Mouse (Mus musculus) heart, embryonic 13.5 days (tissue): ENCODE measurements around the gene Csnk1e. TPM values are rescaled to one million over a fixed set of nuclear protein-coding genes. Genes with fewer than 3 reads are reported as not detected.
"Not testable (repeated sequence)": the region's sequence is repeated elsewhere in the genome, so short reads cannot be mapped to it uniquely, and the experiment has no call there.

Experiments
- ATAC-seq: fragments of 200-750 bp; cut with Nextera tagmentation; 2 replicates; pipeline ENCODE4 v1.8.0; 2017; ENCODE audit warnings: moderate TSS enrichment; ENCODE audit not compliant: insufficient number of reproducible peaks, low FRiP score, low TSS enrichment; ENCODE audit errors: extremely low read depth
- H3K27ac ChIP-seq: fragments of 300-500 bp; sonication (generic); replicated peaks from 2 replicates; pipeline ENCODE4 v1.5.1; 2015; ENCODE audit warnings: moderate library complexity, mild to moderate bottlenecking, inconsistent platforms
- H3K27me3 ChIP-seq: fragments of 300-500 bp; sonication (generic); replicated peaks from 2 replicates; pipeline ENCODE4 v1.6.1; 2015; ENCODE audit warnings: mild to moderate bottlenecking, inconsistent platforms
- H3K36me3 ChIP-seq: fragments of 300-500 bp; sonication (generic); 2 replicates; pipeline ENCODE4 v1.6.1; 2015; ENCODE audit warnings: mild to moderate bottlenecking, inconsistent platforms
- H3K4me1 ChIP-seq: fragments of 300-500 bp; sonication (generic); 2 replicates; pipeline ENCODE4 v1.6.1; 2015; ENCODE audit warnings: inconsistent platforms
- H3K4me2 ChIP-seq: fragments of 300-500 bp; sonication (generic); 2 replicates; pipeline ENCODE4 v1.6.1; 2015; ENCODE audit warnings: inconsistent platforms, mild to moderate bottlenecking, moderate library complexity
- H3K4me3 ChIP-seq: fragments of 300-500 bp; sonication (generic); 2 replicates; pipeline ENCODE4 v1.5.1; 2015; ENCODE audit warnings: moderate library complexity, mild to moderate bottlenecking, inconsistent platforms
- H3K9ac ChIP-seq: fragments of 300-500 bp; sonication (generic); 2 replicates; pipeline ENCODE4 v1.6.1; 2015; ENCODE audit warnings: inconsistent platforms, mild to moderate bottlenecking, moderate library complexity
- H3K9me3 ChIP-seq: fragments of 300-500 bp; sonication (generic); 2 replicates; pipeline ENCODE4 v1.6.1; 2016; ENCODE audit warnings: inconsistent platforms
- WGBS: fragments of 180-500 bp; shearing (Covaris S2); methylation state at CpG from one replicate; pipeline ENCODE4 v1.1.7; 2015; ENCODE audit warnings: mixed read lengths; 5-methylcytosine and 5-hydroxymethylcytosine counted together
- polyA plus RNA-seq: library from polyadenylated mRNA; unstranded; fragments of >200 nt; fragmentation: Nextera tagmentation; extraction: Ambion mirVana; gene quantifications from 2 replicates; pipeline ENCODE4 v1.2.1, GENCODE M21; 2015

The Csnk1e gene
- polyA plus RNA-seq, 1 experiment from 2014 or later, result 64.8 TPM

DNA sequence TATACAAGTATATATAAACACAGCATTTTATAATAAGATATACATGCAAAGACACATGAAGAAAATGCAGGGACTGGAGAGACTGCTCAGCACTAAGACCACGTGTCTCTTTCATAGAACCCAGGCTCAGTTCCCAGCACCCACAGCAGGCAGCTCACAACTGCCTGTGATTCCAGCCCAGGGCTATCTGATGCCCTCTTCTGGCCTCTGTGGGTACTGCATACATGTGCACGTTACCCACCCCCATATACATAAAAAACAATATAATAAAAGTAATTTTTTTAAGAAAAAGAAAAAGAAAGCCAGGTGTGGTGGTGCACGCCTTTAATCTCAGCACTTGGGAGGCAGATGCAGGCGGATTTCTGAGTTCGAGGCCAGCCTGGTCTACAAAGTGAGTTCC is 17.7 kb upstream of the Csnk1e start:
- ATAC-seq, result no peak
- Histone ChIP-seq H3K36me3 (no peaks in the 10 kb centered on the region), H3K4me2 (no peak overlapping the region)

DNA sequence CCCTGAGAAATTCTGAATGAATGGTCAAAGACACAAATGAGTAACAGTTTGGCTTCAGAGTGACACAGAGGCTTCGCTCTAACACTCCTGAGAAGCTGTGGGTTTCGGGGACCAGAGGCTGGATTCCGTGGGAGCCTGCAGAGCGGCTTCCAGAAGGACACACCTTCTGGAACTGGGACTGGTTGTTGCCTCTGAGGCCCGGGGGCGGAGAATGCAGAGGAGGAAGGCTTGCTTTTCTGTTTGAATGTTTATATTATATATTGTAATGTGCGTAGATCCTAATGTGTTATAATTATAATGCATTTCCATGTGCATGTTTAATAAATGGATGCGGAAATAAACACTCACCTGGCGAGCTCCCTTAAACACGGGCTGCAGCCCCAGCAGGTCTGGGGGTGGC is 15.7 kb upstream of the Csnk1e start:
- H3K4me3 ChIP-seq, result no peak overlapping the region
- WGBS, result 44% methylated on average over 10 of the region's 10 CpGs
- no peak overlapping the region for H3K9ac ChIP-seq
- H3K9me3 ChIP-seq, result peaks cover 3% of the 10 kb centered on the region; the same call in 1 of the 2 replicates
- H3K27ac ChIP-seq, result no peak overlapping the region
- ATAC-seq, result no peak
- peaks cover 10% of the 10 kb centered on the region for H3K27me3 ChIP-seq
- H3K4me2 ChIP-seq, result peak overlapping the region; percentile 56
- H3K36me3 ChIP-seq, result no peaks in the 10 kb centered on the region
- peaks cover 10% of the 10 kb centered on the region; the same call in 1 of the 2 replicates for H3K4me1 ChIP-seq

More for the DNA sequence above, 17.7 kb upstream of the Csnk1e start:
- Histone ChIP-seq H3K4me3 (no peak overlapping the region), H3K4me1 (peaks cover 18% of the 10 kb centered on the region), H3K9me3 (peaks cover 3% of the 10 kb centered on the region; the same call in 1 of the 2 replicates), H3K27ac (no peak overlapping the region), H3K27me3 (peaks cover 2% of the 10 kb centered on the region; the same call in 1 of the 2 replicates), H3K9ac (no peak overlapping the region)
- WGBS, result 65% methylated on average over 5 of the region's 5 CpGs

DNA sequence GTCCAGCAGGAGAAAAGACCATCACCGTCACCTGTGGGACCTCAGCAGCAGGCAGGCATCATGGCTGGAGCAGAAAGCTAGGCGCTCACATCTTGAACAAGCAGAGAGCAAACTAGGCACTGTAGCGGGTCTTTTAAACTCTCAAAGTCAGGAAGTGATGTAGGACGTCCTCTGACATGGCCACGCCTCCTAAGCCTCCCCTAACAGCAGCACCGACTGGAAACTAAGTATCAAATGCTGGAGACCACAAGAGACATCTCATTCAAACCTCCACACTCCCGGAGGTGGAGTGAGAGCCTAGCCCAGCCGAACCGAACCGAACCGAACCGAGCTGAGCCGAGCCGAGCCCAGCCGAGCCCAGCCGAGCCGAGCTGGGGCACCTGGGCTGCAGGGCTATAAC is 15.2 kb upstream of the Csnk1e start:
- H3K4me1 ChIP-seq, result peaks cover 10% of the 10 kb centered on the region; the same call in 1 of the 2 replicates
- peak overlapping the region; percentile 33; the same call in 1 of the 2 replicates for H3K9ac ChIP-seq
- H3K27me3 ChIP-seq, result peaks cover 10% of the 10 kb centered on the region
- ATAC-seq, result no peak
- H3K36me3 ChIP-seq, result no peaks in the 10 kb centered on the region
- WGBS, result 17% methylated on average over 17 of the region's 17 CpGs
- H3K4me2 ChIP-seq, result peak overlapping the region; percentile 56
- peak overlapping the region; percentile 40 for H3K4me3 ChIP-seq
- H3K9me3 ChIP-seq, result peaks cover 3% of the 10 kb centered on the region; the same call in 1 of the 2 replicates
- no peak overlapping the region for H3K27ac ChIP-seq

DNA sequence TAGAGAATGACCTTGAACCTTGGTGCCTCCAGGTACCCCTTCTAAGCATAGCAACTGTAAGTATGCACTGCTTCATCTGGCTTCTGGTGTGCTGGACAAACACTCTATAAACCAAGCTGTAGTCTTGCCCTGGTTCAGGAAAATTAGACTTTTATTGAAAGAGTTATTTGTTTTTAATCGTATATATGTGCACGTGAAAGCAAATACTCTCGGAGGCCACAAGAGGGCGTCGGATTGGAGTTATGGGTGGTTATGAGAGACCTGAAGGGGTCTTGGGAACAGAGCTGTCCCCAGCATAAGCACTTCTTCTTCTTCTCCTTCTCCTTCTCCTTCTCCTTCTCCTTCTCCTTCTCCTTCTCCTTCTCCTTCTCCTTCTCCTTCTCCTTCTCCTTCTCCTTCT is 14.2 kb upstream of the Csnk1e start:
- Histone ChIP-seq H3K4me2 (no peak overlapping the region), H3K4me1 (peaks cover 10% of the 10 kb centered on the region), H3K27me3 (peaks cover 10% of the 10 kb centered on the region), H3K27ac (no peak overlapping the region), H3K4me3 (no peak overlapping the region), H3K36me3 (no peaks in the 10 kb centered on the region), H3K9me3 (peaks cover 3% of the 10 kb centered on the region; the same call in 1 of the 2 replicates), H3K9ac (no peak overlapping the region)
- 62% methylated on average over 5 of the region's 5 CpGs for WGBS
- no peak for ATAC-seq

DNA sequence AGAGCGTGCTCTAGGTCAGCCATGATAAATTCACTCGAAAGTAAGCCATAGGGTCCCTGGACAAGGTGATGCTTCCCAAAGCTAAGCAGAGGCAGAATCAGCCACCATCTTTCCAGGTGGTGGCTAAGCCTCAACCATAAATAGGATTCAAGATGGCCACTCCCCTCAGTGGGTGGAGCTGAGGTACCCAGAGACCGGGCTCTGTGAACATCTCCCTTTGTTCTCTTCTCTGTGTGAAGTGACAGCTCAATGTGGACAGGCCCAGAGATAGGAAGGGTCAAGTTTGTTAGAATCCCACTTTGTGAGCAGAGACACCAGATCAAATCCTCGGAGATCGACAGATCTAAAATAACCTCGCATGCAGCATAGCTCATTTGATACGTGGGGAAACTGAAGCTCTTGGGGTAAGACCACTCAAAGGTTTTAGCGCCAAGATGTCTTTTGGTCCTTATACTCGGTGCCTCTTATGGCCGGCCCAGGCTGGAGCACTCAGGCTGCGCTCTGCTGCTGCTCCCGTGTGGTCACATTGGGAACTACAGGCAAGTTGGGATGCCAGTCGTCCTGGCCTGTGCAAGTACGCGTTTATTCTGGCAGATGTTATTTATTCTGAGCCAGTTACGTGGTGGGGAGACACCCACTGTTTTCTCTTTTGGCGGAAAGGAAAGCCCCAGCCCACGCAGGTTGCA is 11.4 kb upstream of the Csnk1e start:
- Histone ChIP-seq H3K27ac (no peak overlapping the region), H3K4me3 (no peak overlapping the region), H3K36me3 (no peaks in the 10 kb centered on the region), H3K9ac (peak overlapping the region; percentile 28; the same call in 1 of the 2 replicates), H3K4me1 (peaks cover 10% of the 10 kb centered on the region), H3K9me3 (0 out of 2 replicates have a peak, but pooled peaks cover 4% of the 10 kb centered on the region), H3K27me3 (peaks cover 33% of the 10 kb centered on the region), H3K4me2 (peak overlapping the region; percentile 36; the same call in 1 of the 2 replicates)
- no peak for ATAC-seq
- WGBS, result 5% methylated on average over 18 of the region's 18 CpGs

DNA sequence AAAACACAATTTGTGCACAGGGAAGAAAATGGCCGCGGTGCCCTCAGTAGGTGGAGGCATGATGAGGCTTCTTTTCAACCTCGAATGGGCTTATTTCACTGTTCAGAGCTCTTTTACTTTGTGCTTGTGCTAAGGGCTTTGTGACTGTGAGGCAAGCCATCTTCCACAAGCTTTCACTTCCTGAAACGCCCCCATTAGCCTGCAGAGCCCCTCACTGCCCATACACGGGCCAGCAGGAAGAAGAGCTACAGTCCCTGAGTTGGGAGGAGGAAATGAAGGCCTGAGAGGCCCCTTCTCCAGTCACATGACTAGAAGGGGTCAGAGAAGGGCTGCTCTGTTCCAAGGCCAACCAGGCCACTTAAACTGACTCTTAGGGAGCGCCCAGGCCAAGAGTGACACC is 1.2 kb upstream of the Csnk1e start:
- H3K9ac ChIP-seq, result no peak overlapping the region
- H3K27ac ChIP-seq, result peak overlapping the region; percentile 53; the same call in 1 of the 2 replicates
- ATAC-seq, result no peak
- no peak overlapping the region for H3K4me3 ChIP-seq
- H3K36me3 ChIP-seq, result no peaks in the 10 kb centered on the region
- H3K27me3 ChIP-seq, result peaks cover 18% of the 10 kb centered on the region
- peaks cover 23% of the 10 kb centered on the region for H3K4me1 ChIP-seq
- WGBS, result 63% methylated on average over 6 of the region's 6 CpGs
- no peak overlapping the region for H3K4me2 ChIP-seq
- 0 out of 2 replicates have a peak, but pooled peaks cover under 1% of the 10 kb centered on the region for H3K9me3 ChIP-seq

DNA sequence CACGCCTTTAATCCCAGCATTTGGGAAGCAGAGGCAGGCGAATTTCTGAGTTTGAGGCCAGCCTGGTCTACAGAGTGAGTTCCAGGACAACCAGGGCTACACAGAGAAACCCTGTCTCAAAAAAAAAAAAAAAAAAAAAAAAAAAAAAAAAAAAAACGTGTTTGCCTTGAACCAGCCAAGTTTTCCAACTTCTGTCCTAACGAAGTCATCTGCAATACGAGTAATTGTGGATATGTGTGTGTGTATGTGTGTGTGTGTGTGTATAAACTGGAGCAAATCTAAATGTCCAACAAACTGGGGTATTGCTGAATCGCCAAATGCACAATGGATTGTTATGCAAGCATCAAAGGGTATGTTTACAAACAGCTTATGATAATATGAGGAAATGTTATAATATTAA is 738 bp upstream of the Csnk1e start:
- peak overlapping the region; percentile 72 for H3K4me2 ChIP-seq
- not testable (repeated sequence) for ATAC-seq, H3K9ac ChIP-seq, H3K4me3 ChIP-seq, H3K9me3 ChIP-seq, H3K36me3 ChIP-seq
- 38% methylated on average over 6 of the region's 6 CpGs for WGBS
- H3K27me3 ChIP-seq, result peaks cover 13% of the 10 kb centered on the region; the same call in 1 of the 2 replicates
- H3K27ac ChIP-seq, result peak overlapping the region; percentile 63; the same call in 1 of the 2 replicates
- H3K4me1 ChIP-seq, result peaks cover 23% of the 10 kb centered on the region

DNA sequence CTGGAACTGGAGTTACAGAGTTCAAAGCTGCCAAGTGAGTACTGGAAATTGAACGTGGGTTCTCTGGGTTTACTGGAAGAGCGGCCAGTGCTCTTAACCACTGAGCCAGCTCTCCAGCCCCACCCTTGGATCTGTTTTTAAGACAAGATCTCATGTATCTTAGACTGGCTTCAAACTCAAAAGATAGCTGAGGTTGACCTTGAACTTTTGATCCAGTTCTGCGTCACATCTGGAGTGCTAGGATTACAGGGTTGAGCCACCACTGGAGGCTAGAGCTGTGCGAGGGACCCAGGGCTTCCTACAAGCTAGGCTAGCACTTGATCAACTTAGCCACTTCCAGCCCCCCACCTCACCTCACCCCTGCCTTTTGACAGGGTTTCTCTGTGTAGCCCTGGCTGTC is 1.5 kb downstream of the Csnk1e start:
- 85% methylated on average over 4 of the region's 4 CpGs for WGBS
- H3K4me3 ChIP-seq, result no peak overlapping the region
- no peak overlapping the region for H3K9ac ChIP-seq
- no peak overlapping the region for H3K27ac ChIP-seq
- 0 out of 2 replicates have a peak, but pooled peaks cover 10% of the 10 kb centered on the region for H3K27me3 ChIP-seq
- no peak for ATAC-seq
- H3K9me3 ChIP-seq, result peaks cover 5% of the 10 kb centered on the region; the same call in 1 of the 2 replicates
- no peaks in the 10 kb centered on the region for H3K36me3 ChIP-seq
- no peak overlapping the region for H3K4me2 ChIP-seq
- H3K4me1 ChIP-seq, result peaks cover 23% of the 10 kb centered on the region

DNA sequence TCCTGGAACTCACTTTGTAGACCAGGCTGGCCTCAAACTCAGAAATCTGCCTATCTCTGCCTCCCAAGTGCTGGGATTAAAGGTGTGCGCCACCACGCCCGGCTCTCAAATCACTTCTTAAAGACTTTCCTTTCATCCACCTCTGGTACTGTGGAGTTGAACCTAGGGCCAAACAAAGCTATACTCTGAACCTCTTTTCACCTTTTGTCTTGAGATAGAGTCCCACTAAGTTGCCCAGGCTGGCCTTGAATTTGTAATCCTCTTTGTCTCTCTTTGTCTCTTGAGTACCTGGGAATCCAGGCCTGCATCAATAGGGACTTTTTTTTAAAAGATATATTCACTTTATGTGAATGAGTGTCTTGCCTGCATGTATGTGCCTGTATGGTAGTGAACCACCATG is 7.3 kb downstream of the Csnk1e start:
- Histone ChIP-seq H3K36me3 (no peaks in the 10 kb centered on the region), H3K27me3 (0 out of 2 replicates have a peak, but pooled peaks cover 10% of the 10 kb centered on the region), H3K9ac (no peak overlapping the region), H3K9me3 (peaks cover 5% of the 10 kb centered on the region; the same call in 1 of the 2 replicates), H3K4me1 (peaks cover 2% of the 10 kb centered on the region; the same call in 1 of the 2 replicates), H3K27ac (no peak overlapping the region), H3K4me2 (no peak overlapping the region), H3K4me3 (no peak overlapping the region)
- ATAC-seq, result no peak
- WGBS, result 92% methylated on average over 3 of the region's 3 CpGs

DNA sequence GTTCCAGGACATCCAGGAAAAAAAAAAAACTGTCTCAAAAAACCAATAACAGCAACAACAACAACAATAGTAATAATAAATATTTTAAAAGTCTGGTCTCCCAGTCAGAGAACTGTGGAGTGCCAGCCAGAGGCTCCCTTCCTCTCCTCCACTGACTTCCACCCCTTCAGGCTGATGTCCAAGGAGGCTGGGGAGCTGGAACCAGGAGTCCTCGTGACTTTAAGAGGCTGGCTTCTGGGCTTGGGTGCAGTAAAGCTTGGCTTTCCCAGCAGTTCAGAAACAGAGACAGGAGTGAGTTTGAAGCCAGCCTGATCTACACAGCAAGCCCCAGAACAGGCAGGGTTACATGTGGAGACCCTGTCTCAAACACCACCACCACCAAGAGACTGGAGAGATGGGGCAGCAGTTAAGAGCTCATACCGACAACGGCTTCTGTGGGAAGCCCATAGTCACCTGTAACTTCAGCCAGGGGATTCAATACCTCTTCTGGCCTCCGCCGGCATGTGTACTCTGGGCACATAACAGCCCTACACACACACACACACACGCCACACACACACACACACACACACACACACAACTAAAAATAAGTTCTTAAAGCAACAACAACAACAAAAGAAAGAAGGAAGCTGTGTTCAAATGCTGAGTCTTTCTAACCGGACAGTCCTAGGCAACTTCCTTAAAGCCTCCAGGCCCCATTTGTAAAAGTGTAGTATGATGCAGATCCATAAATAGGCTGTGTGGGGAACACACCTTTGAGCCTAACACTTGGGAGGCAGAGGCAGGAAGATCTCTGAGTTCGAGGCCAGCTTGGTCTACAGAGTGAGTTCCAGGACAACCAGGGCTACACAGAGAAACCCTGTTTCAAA is 9.3 kb downstream of the Csnk1e start:
- 0 out of 2 replicates have a peak, but pooled peaks cover 5% of the 10 kb centered on the region for H3K27me3 ChIP-seq
- WGBS, result 74% methylated on average over 8 of the region's 8 CpGs
- H3K36me3 ChIP-seq, result no peaks in the 10 kb centered on the region
- H3K27ac ChIP-seq, result no peak overlapping the region
- no peaks in the 10 kb centered on the region for H3K9me3 ChIP-seq
- H3K4me1 ChIP-seq, result peaks cover 12% of the 10 kb centered on the region
- H3K9ac ChIP-seq, result no peak overlapping the region
- no peak overlapping the region for H3K4me2 ChIP-seq
- ATAC-seq, result no peak
- H3K4me3 ChIP-seq, result no peak overlapping the region

DNA sequence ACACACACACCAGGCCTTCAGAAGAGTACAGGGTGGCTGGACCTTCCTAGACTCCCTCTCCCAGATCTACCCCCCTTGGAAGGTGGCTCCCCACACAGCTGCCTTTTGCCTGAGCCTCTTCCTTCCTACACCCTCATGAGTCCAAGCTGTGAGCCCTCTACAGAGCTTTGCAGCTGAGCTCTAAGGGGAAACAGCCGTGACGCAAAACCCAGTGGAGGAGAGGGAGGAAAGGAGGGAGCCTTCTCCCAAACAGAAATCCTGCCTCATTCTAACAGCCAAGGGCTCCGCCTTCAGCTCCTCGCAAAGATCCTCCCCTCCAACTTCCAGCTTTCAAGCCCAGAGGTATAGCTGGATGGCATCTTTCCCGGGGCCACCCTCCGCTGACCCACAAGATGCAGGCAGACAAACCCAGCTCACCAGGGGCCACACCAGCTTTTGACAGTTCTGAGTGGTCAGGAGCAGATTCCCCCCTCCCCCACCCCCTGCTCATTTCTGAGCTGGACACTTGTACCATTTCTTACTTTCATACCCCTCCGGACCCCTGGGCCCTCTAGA is 11.4 kb downstream of the Csnk1e start:
- Histone ChIP-seq H3K4me2 (no peak overlapping the region), H3K27ac (no peak overlapping the region), H3K4me3 (no peak overlapping the region), H3K9ac (0 out of 2 replicates have a peak overlapping the region, but pooled peaks have one; percentile 99), H3K27me3 (no peaks in the 10 kb centered on the region), H3K36me3 (no peaks in the 10 kb centered on the region), H3K4me1 (peaks cover 33% of the 10 kb centered on the region), H3K9me3 (no peaks in the 10 kb centered on the region)
- ATAC-seq, result no peak
- WGBS, result 53% methylated on average over 7 of the region's 7 CpGs
